Mouse (Mus musculus) thymus, adult 2 months (tissue): ENCODE results near the gene Rock2.

ENCODE experiments used
- CTCF ChIP-seq: fragments of 200-500 bp; IDR thresholded peaks from 2 replicates; pipeline ENCODE4 v1.5.1; 2012; ENCODE audit warnings: mild to moderate bottlenecking, control low read depth, low read length, moderate library complexity, borderline replicate concordance; ENCODE audit not compliant: control insufficient read depth, poor library complexity, insufficient read depth; ENCODE audit errors: extremely low read depth
- POLR2A ChIP-seq: fragments of 200-500 bp; IDR thresholded peaks from 2 replicates; pipeline ENCODE4 v1.6.1; 2012; ENCODE audit warnings: mild to moderate bottlenecking, low read length, control low read depth, moderate library complexity; ENCODE audit not compliant: control insufficient read depth, poor library complexity, insufficient read depth; ENCODE audit errors: extremely low read depth

GRCm38 (mm10) chr12:17032694-17033463, 138.2 kb downstream of the Rock2 start:
- TF ChIP-seq CTCF (no peak), POLR2A (no peak)
